Comparison of ENCODE assay signal across 8 mouse cellular contexts in genomic region chr11:95009629-95010014, GRCm38 (mm10). TPM values are rescaled to one million over a fixed set of nuclear protein-coding genes. Genes with fewer than 3 reads are reported as not detected.
DNase-seq lines count a peak whose midpoint lies in the region; ATAC-seq and TF ChIP-seq lines count a peak whose summit lies in the region.

TSS of gene Samd14 (plus strand) at chr11:95009879.

- peak; percentile 69 for DNase-seq in adrenal gland, adult 2 months
- no peak for DNase-seq in adrenal gland, adult 8-10 months
- peak in 1 of 2 experiments; percentile 37 for DNase-seq in adrenal gland, postnatal 4 days (ENCODE audit: low spot score in 2 of 2)
- peak; percentile 92 for DNase-seq in embryonic facial prominence, embryonic 14.5 days (ENCODE audit: low spot score)
- DNase-seq in kidney, postnatal 36 days, result peak; percentile 34 to 73
- peak; percentile 75 for DNase-seq in liver, postnatal 0 days

- peak within 1 kb of the TSS; percentile 93 for H3K27ac ChIP-seq in embryonic facial prominence, embryonic 14.5 days (replicated peaks; ENCODE audit: low read depth, low read length)
- peak within 1 kb of the TSS; percentile 87 for H3K27ac ChIP-seq in heart, embryonic 14.5 days (replicated peaks in 1 of 2; ENCODE audit: control insufficient read depth in 1 of 2, insufficient read depth in 1 of 2, low read depth in 2 of 2, low read length in 2 of 2)
- H3K27ac ChIP-seq in liver, postnatal 0 days (ENCODE audit: low read depth), result peak within 1 kb of the TSS; percentile 99
- peak within 1 kb of the TSS; percentile 98 for H3K27ac ChIP-seq in neural tube, embryonic 13.5 days (replicated peaks)

- H3K4me3 ChIP-seq in embryonic facial prominence, embryonic 14.5 days (ENCODE audit: low read depth, low read length), result peak within 1 kb of the TSS; percentile 81
- peak within 1 kb of the TSS; percentile 64 to 67 for H3K4me3 ChIP-seq in heart, embryonic 14.5 days (ENCODE audit: control insufficient read depth in 1 of 2, insufficient read depth in 1 of 2, low read depth in 1 of 2, low read length in 2 of 2)
- peak within 1 kb of the TSS; percentile 78 for H3K4me3 ChIP-seq in liver, postnatal 0 days (ENCODE audit: low read depth, low read length)
- H3K4me3 ChIP-seq in neural tube, embryonic 13.5 days, result peak within 1 kb of the TSS; percentile 96

- no peaks in the 10 kb centered on the region for H3K27me3 ChIP-seq in embryonic facial prominence, embryonic 14.5 days (replicated peaks; ENCODE audit: control insufficient read depth, insufficient read depth, low read length)
- no peaks in the 10 kb centered on the region for H3K27me3 ChIP-seq in heart, embryonic 14.5 days (ENCODE audit: control insufficient read depth, insufficient read depth, low read length)
- H3K27me3 ChIP-seq in liver, postnatal 0 days (ENCODE audit: insufficient read depth, low read length), result peaks cover 34% of the 10 kb centered on the region
- H3K27me3 ChIP-seq in neural tube, embryonic 13.5 days, result no peaks in the 10 kb centered on the region

- TF ChIP-seq CTCF in liver, postnatal 0 days (IDR thresholded peaks at IDR 0.05; ENCODE audit: low read depth), result no peak

- H3K4me2 ChIP-seq in embryonic facial prominence, embryonic 14.5 days (ENCODE audit: low read depth, low read length), result peak within 1 kb of the TSS; percentile 69
- peak within 1 kb of the TSS; percentile 92 for H3K4me2 ChIP-seq in heart, embryonic 14.5 days (ENCODE audit: low read length)
- H3K4me2 ChIP-seq in liver, postnatal 0 days (ENCODE audit: low read depth, low read length), result peak within 1 kb of the TSS; percentile 75
- peak within 1 kb of the TSS; percentile 72 for H3K4me2 ChIP-seq in neural tube, embryonic 13.5 days

- H3K9ac ChIP-seq in embryonic facial prominence, embryonic 14.5 days (ENCODE audit: low read depth, low read length), result peak within 1 kb of the TSS; percentile 85
- H3K9ac ChIP-seq in heart, embryonic 14.5 days (ENCODE audit: low read length), result peak within 1 kb of the TSS; percentile 83
- H3K9ac ChIP-seq in liver, postnatal 0 days (replicated peaks), result peak within 1 kb of the TSS; percentile 95
- H3K9ac ChIP-seq in neural tube, embryonic 13.5 days, result peak within 1 kb of the TSS; percentile 99

- under 1% methylated on average over 19 of the region's 32 CpGs for WGBS in embryonic facial prominence, embryonic 14.5 days
- 0% methylated on average over 32 of the region's 32 CpGs for WGBS in heart, embryonic 14.5 days
- WGBS in liver, postnatal 0 days (ENCODE audit: insufficient replicate concordance), result 0% methylated on average over 28 of the region's 32 CpGs
- under 1% methylated on average over 30 of the region's 32 CpGs for WGBS in neural tube, embryonic 13.5 days

- H3K9me3 ChIP-seq in embryonic facial prominence, embryonic 14.5 days (ENCODE audit: control insufficient read depth, low read length), result no peaks in the 10 kb centered on the region
- H3K9me3 ChIP-seq in heart, embryonic 14.5 days (ENCODE audit: control insufficient read depth, low read length), result no peaks in the 10 kb centered on the region
- no peaks in the 10 kb centered on the region for H3K9me3 ChIP-seq in liver, postnatal 0 days (ENCODE audit: low read length)
- no peaks in the 10 kb centered on the region for H3K9me3 ChIP-seq in neural tube, embryonic 13.5 days

- no peak for TF ChIP-seq EP300 in liver, postnatal 0 days (IDR thresholded peaks at IDR 0.05; ENCODE audit: low read depth)

- H3K4me1 ChIP-seq in embryonic facial prominence, embryonic 14.5 days (ENCODE audit: control insufficient read depth, insufficient read depth, low read length), result peaks cover 42% of the 10 kb centered on the region
- H3K4me1 ChIP-seq in heart, embryonic 14.5 days (ENCODE audit: control insufficient read depth in 2 of 2, insufficient read depth in 2 of 2, low read length in 2 of 2), result peaks cover 25 to 28% of the 10 kb centered on the region in 2 experiments
- H3K4me1 ChIP-seq in liver, postnatal 0 days (ENCODE audit: insufficient read depth), result peaks cover 38% of the 10 kb centered on the region
- peaks cover 77% of the 10 kb centered on the region for H3K4me1 ChIP-seq in neural tube, embryonic 13.5 days (replicated peaks)

- peaks cover 18% of the 10 kb centered on the region; the same call in 1 of the 2 replicates for H3K36me3 ChIP-seq in embryonic facial prominence, embryonic 14.5 days (ENCODE audit: control insufficient read depth, insufficient read depth, low read length)
- H3K36me3 ChIP-seq in heart, embryonic 14.5 days (ENCODE audit: control insufficient read depth, insufficient read depth, low read length), result peaks cover 17% of the 10 kb centered on the region
- H3K36me3 ChIP-seq in liver, postnatal 0 days (replicated peaks; ENCODE audit: insufficient read depth, low read length), result peaks cover 7% of the 10 kb centered on the region
- H3K36me3 ChIP-seq in neural tube, embryonic 13.5 days, result peaks cover 19% of the 10 kb centered on the region

- peak; percentile 83 for ATAC-seq in embryonic facial prominence, embryonic 14.5 days (ENCODE audit: low read depth)
- ATAC-seq in heart, embryonic 14.5 days (ENCODE audit: insufficient number of reproducible peaks, insufficient read depth, low FRiP score, low read depth), result peak; percentile 41; the same call in 1 of the 2 replicates
- peak; percentile 18 for ATAC-seq in liver, postnatal 0 days
- ATAC-seq in neural tube, embryonic 13.5 days (ENCODE audit: low read depth), result peak; percentile 70

RNA-seq across cellular contexts. Expression of gene Samd14, which starts in this region (rescaled TPM):
- 1 to 10 TPM; 2.5 to 4.5 TPM for total RNA-seq in adrenal gland, adult 2 months (2021)
- polyA plus RNA-seq in adrenal gland, adult 2 months (2012; rRNA removed), result 12.9 and 13.5 TPM in 2 replicates
- total RNA-seq in adrenal gland, adult 8-10 months (2022), result 1 to 10 TPM; 3.9 to 9.1 (median 5.6) TPM
- 10 to 100 TPM; 16.2 to 22.5 TPM for total RNA-seq in adrenal gland, postnatal 4 days (2021)
- 21.9 and 29.0 TPM in 2 replicates for polyA plus RNA-seq in embryonic facial prominence, embryonic 14.5 days (2014; fragmentation: Nextera tagmentation; extraction: Ambion mirVana)
- 8.5 and 10.1 TPM in 2 replicates for polyA plus RNA-seq in heart, embryonic 14.5 days (2014; fragmentation: Nextera tagmentation; extraction: Ambion mirVana)
- polyA plus RNA-seq in liver, postnatal 0 days (2015; fragmentation: Nextera tagmentation; extraction: Ambion mirVana), result 14.5 and 16.1 TPM in 2 replicates
- polyA plus RNA-seq in neural tube, embryonic 13.5 days (2015; fragmentation: Nextera tagmentation; extraction: Ambion mirVana), result 133 and 151 TPM in 2 replicates

Comparison
In these comparisons a context has a peak if more than half of its experiments do, and no peak if none do; other contexts are left out.
1. ATAC-seq: peak in every context shown above with its lines; median percentile 83 in embryonic facial prominence, embryonic 14.5 days; 70 in neural tube, embryonic 13.5 days; 41 in heart, embryonic 14.5 days; 18 in liver, postnatal 0 days.